Mouse (Mus musculus) forebrain, embryonic 13.5 days (tissue): ENCODE measurements around the gene Papss2. TPM values are rescaled to one million over a fixed set of nuclear protein-coding genes. Genes with fewer than 3 reads are reported as not detected.

ENCODE experiments used
- polyA plus RNA-seq: library from polyadenylated mRNA; unstranded; fragments of >200 nt; fragmentation: Nextera tagmentation; extraction: Ambion mirVana; gene quantifications from 2 replicates; pipeline ENCODE4 v1.2.1, GENCODE M21; 2015

Gene Papss2
- polyA plus RNA-seq, 1 experiment from 2014 or later, result 0.37 TPM

Other genes with a start within 250 kb of the Papss2 start
- gene Sgms1, start 206.1 kb upstream of the Papss2 start, polyA plus RNA-seq, result 9.9 and 11.1 TPM in 2 replicates
- 98.9 and 101 TPM in 2 replicates for gene Rpl9-ps6, start 129.2 kb upstream of the Papss2 start, polyA plus RNA-seq
- gene Minpp1, start 110.0 kb upstream of the Papss2 start, polyA plus RNA-seq, result 38.6 and 43.6 TPM in 2 replicates
- 102 and 112 TPM in 2 replicates for gene Atad1, start 144.0 kb downstream of the Papss2 start, polyA plus RNA-seq
- 10.9 and 12.3 TPM in 2 replicates for gene Pten, start 161.7 kb downstream of the Papss2 start, polyA plus RNA-seq